Mouse (Mus musculus) small intestine, adult 2 months (tissue): ENCODE measurements around the gene Baiap2. TPM values are rescaled to one million over a fixed set of nuclear protein-coding genes. Genes with fewer than 3 reads are reported as not detected.

Experiments
- H3K27ac ChIP-seq: fragments of 200-500 bp; 2 replicates; pipeline ENCODE4 v1.5.1; 2012; ENCODE audit warnings: low read depth, low read length, control low read depth, inconsistent platforms; ENCODE audit not compliant: insufficient read depth
- H3K27me3 ChIP-seq: fragments of 200-500 bp; 2 replicates; pipeline ENCODE4 v1.6.1; 2012; ENCODE audit warnings: mild to moderate bottlenecking, moderate library complexity, low read length, inconsistent platforms; ENCODE audit not compliant: control insufficient read depth, insufficient read depth
- H3K36me3 ChIP-seq: fragments of 200-500 bp; 2 replicates; pipeline ENCODE4 v1.6.1; 2012; ENCODE audit warnings: mild to moderate bottlenecking, low read length, control low read depth, inconsistent platforms; ENCODE audit not compliant: control insufficient read depth, insufficient read depth
- H3K4me1 ChIP-seq: fragments of 200-500 bp; 2 replicates; pipeline ENCODE4 v1.6.1; 2012; ENCODE audit warnings: low read length, inconsistent platforms, mixed read lengths; ENCODE audit not compliant: control insufficient read depth, insufficient read depth, insufficient read length
- H3K4me3 ChIP-seq: fragments of 200-500 bp; 2 replicates; pipeline ENCODE4 v1.5.1; 2012; ENCODE audit warnings: low read depth, mild to moderate bottlenecking, control low read depth, inconsistent platforms, low read length, moderate library complexity
- CTCF ChIP-seq: fragments of 200-500 bp; IDR thresholded peaks from 2 replicates; pipeline ENCODE4 v1.5.1; 2012; ENCODE audit warnings: low read depth, mild to moderate bottlenecking, control low read depth, inconsistent platforms, low read length, moderate library complexity, mixed read lengths; ENCODE audit not compliant: insufficient replicate concordance, insufficient read length; ENCODE audit errors: extremely low read depth
- POLR2A ChIP-seq: fragments of 200-500 bp; IDR thresholded peaks from 2 replicates; pipeline ENCODE4 v1.6.1; 2012; ENCODE audit warnings: low read depth, mild to moderate bottlenecking, control low read depth, inconsistent platforms, low read length, moderate library complexity
- WGBS: fragments of 180-500 bp; shearing (Covaris S2); methylation state at CpG from one replicate; pipeline ENCODE4 v1.1.7; 2018; 5-methylcytosine and 5-hydroxymethylcytosine counted together
- polyA plus RNA-seq: library from polyadenylated mRNA; depleted of rRNA; stranded (reverse); fragments of >200 nt; gene quantifications from 2 replicates; pipeline ENCODE4 v1.2.3, GENCODE M21; 2012

Gene Baiap2
- polyA plus RNA-seq, 1 experiment, result 10.7 TPM

GRCm38 (mm10) chr11:119920668-119921067, 21.9 kb upstream of the Baiap2 start:
- H3K36me3 ChIP-seq, result peaks cover 26% of the 10 kb centered on the region
- 87% methylated on average over 5 of the region's 5 CpGs for WGBS
- no peak overlapping the region for H3K27ac ChIP-seq
- TF ChIP-seq CTCF (no peak), POLR2A (no peak)
- H3K4me3 ChIP-seq, result no peak overlapping the region
- peaks cover 10% of the 10 kb centered on the region for H3K4me1 ChIP-seq
- no peaks in the 10 kb centered on the region for H3K27me3 ChIP-seq

- H3K4me3 ChIP-seq, result no peak overlapping the region
- WGBS, result 78% methylated on average over 5 of the region's 5 CpGs
- TF ChIP-seq POLR2A, result no peak
- TF ChIP-seq CTCF, result no peak
- H3K27me3 ChIP-seq, result no peaks in the 10 kb centered on the region
- H3K27ac ChIP-seq, result no peak overlapping the region
- no peaks in the 10 kb centered on the region for H3K36me3 ChIP-seq
- H3K4me1 ChIP-seq, result peaks cover 4% of the 10 kb centered on the region; the same call in 1 of the 2 replicates
Measured at GRCm38 (mm10) chr11:119925176-119925575, 17.4 kb upstream of the Baiap2 start.

- H3K36me3 ChIP-seq, result no peaks in the 10 kb centered on the region
- no peak overlapping the region for H3K4me3 ChIP-seq
- H3K4me1 ChIP-seq, result peaks cover 4% of the 10 kb centered on the region; the same call in 1 of the 2 replicates
- TF ChIP-seq POLR2A, result no peak
- TF ChIP-seq CTCF, result no peak
- 66% methylated on average over 5 of the region's 5 CpGs for WGBS
- no peaks in the 10 kb centered on the region for H3K27me3 ChIP-seq
- H3K27ac ChIP-seq, result no peak overlapping the region
Measured at GRCm38 (mm10) chr11:119926762-119927161, 15.8 kb upstream of the Baiap2 start.

- Histone ChIP-seq H3K4me1 (peaks cover 6% of the 10 kb centered on the region), H3K27me3 (no peaks in the 10 kb centered on the region), H3K27ac (peak overlapping the region; percentile 8), H3K4me3 (peak overlapping the region; percentile 33), H3K36me3 (no peaks in the 10 kb centered on the region)
- 19% methylated on average over 16 of the region's 16 CpGs for WGBS
- TF ChIP-seq CTCF (no peak), POLR2A (no peak)
Measured at GRCm38 (mm10) chr11:119928023-119928681, 14.4 kb upstream of the Baiap2 start.

- WGBS, result 69% methylated on average over 6 of the region's 6 CpGs
- Histone ChIP-seq H3K27me3 (no peaks in the 10 kb centered on the region), H3K4me1 (peaks cover 15% of the 10 kb centered on the region), H3K36me3 (no peaks in the 10 kb centered on the region), H3K27ac (0 out of 2 replicates have a peak overlapping the region, but pooled peaks have one; percentile 5), H3K4me3 (no peak overlapping the region)
- no peak for TF ChIP-seq POLR2A
- TF ChIP-seq CTCF, result no peak
Measured at GRCm38 (mm10) chr11:119929603-119930265, 12.8 kb upstream of the Baiap2 start.

GRCm38 (mm10) chr11:119931809-119932208, 10.8 kb upstream of the Baiap2 start:
- TF ChIP-seq POLR2A (no peak), CTCF (no peak)
- H3K27ac ChIP-seq, result no peak overlapping the region
- no peaks in the 10 kb centered on the region for H3K36me3 ChIP-seq
- no peak overlapping the region for H3K4me3 ChIP-seq
- no peaks in the 10 kb centered on the region for H3K27me3 ChIP-seq
- 67% methylated on average over 10 of the region's 10 CpGs for WGBS
- peaks cover 15% of the 10 kb centered on the region for H3K4me1 ChIP-seq

- Histone ChIP-seq H3K27ac (peak overlapping the region; percentile 35), H3K36me3 (no peaks in the 10 kb centered on the region), H3K4me1 (peaks cover 16% of the 10 kb centered on the region), H3K4me3 (no peak overlapping the region), H3K27me3 (no peaks in the 10 kb centered on the region)
- TF ChIP-seq CTCF (no peak), POLR2A (no peak)
- WGBS, result 47% methylated on average over 4 of the region's 4 CpGs
Measured at GRCm38 (mm10) chr11:119933142-119933541, 9.4 kb upstream of the Baiap2 start.
